Mouse (Mus musculus): ENCODE data around the gene Ttc13.

DNA sequence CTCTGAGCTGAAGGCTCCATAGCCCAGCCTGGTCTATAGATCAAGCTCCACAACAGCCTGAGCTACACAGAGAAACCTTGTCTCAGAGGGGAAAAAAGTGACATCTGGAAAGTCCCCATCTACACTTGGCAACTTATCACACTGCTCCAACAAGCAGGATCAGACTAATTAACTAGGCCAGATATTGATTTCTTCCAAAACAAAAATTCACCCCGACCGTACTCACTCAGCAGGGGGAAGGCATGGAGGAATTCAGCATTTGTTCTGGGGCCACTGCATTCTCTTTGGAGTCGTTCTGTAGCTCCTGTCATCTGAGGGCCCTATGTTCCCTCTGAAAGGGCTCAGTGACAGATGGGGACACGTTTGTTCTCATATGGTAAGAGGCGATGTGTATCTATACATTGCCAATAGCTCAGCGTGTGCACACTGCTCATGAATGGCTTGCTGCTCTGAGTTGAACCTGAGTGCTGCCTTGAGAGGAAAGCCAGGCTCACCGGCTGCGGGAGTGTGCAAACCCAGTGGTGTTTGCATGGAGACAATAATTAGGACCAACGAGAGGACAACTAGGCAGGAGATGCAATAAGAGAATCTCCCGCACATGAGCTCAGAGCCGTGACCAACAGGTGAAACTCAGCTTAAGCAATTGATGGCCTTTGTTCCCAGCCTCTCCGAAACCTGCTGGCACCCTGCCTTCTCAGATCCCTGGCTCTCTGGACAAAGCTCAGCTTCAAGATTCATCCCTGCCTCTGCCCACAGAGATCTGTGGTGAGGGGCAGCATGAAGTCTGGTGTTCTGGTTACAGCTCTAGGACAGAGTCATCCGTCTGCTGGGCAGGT lies 87.2 kb downstream of the Ttc13 start:
- TF ChIP-seq POLR2A (IDR thresholded peaks at IDR 0.05; ENCODE audit: low read depth, low read length) (no peak), CTCF (IDR thresholded peaks at IDR 0.05; ENCODE audit: extremely low read depth, insufficient read length, insufficient replicate concordance, low read depth, low read length) (no peak)

Data from small intestine, adult 2 months (tissue).